Mouse (Mus musculus) embryonic facial prominence, embryonic 15.5 days (tissue): ENCODE results near the gene Epha3. TPM values are rescaled to one million over a fixed set of nuclear protein-coding genes. Genes with fewer than 3 reads are reported as not detected.

Experiments used
- ATAC-seq: fragments of 200-750 bp; cut with Nextera tagmentation; 2 replicates; pipeline ENCODE4 v1.8.0; 2017; ENCODE audit warnings: low read depth, moderate TSS enrichment; ENCODE audit not compliant: insufficient number of reproducible peaks, low FRiP score, low TSS enrichment
- H3K27ac ChIP-seq: fragments of 300-500 bp; sonication (generic); replicated peaks from 2 replicates; pipeline ENCODE4 v1.5.1; 2015; ENCODE audit warnings: mild to moderate bottlenecking, inconsistent platforms
- H3K27me3 ChIP-seq: fragments of 300-500 bp; sonication (generic); 2 replicates; pipeline ENCODE4 v1.6.1; 2015; ENCODE audit warnings: inconsistent platforms
- H3K36me3 ChIP-seq: fragments of 300-500 bp; sonication (generic); 2 replicates; pipeline ENCODE4 v1.6.1; 2015; ENCODE audit warnings: mild to moderate bottlenecking, inconsistent platforms
- H3K4me1 ChIP-seq: fragments of 300-500 bp; sonication (generic); 2 replicates; pipeline ENCODE4 v1.6.1; 2015; ENCODE audit warnings: inconsistent platforms
- H3K4me2 ChIP-seq: fragments of 300-500 bp; sonication (generic); replicated peaks from 2 replicates; pipeline ENCODE4 v1.6.1; 2015; ENCODE audit warnings: mild to moderate bottlenecking, inconsistent platforms
- H3K4me3 ChIP-seq: fragments of 300-500 bp; sonication (generic); replicated peaks from 2 replicates; pipeline ENCODE4 v1.5.1; 2015; ENCODE audit warnings: mild to moderate bottlenecking, inconsistent platforms
- H3K9ac ChIP-seq: fragments of 300-500 bp; sonication (generic); 2 replicates; pipeline ENCODE4 v1.6.1; 2015; ENCODE audit warnings: inconsistent platforms
- H3K9me3 ChIP-seq: fragments of 300-500 bp; sonication (generic); replicated peaks from 2 replicates; pipeline ENCODE4 v1.6.1; 2016; ENCODE audit warnings: inconsistent platforms
- WGBS: fragments of 180-500 bp; shearing (Covaris S2); methylation state at CpG from one replicate; pipeline ENCODE4 v1.1.7; 2015; 5-methylcytosine and 5-hydroxymethylcytosine counted together
- polyA plus RNA-seq: library from polyadenylated mRNA; unstranded; fragments of >200 nt; fragmentation: Nextera tagmentation; extraction: Ambion mirVana; gene quantifications from 2 replicates; pipeline ENCODE4 v1.2.1, GENCODE M21; 2015

Gene Epha3
- polyA plus RNA-seq, 1 experiment from 2014 or later, result 57.4 TPM

- Histone ChIP-seq H3K27me3 (no peaks in the 10 kb centered on the region), H3K4me1 (no peaks in the 10 kb centered on the region), H3K9ac (no peak overlapping the region), H3K27ac (no peak overlapping the region), H3K9me3 (no peaks in the 10 kb centered on the region), H3K4me2 (no peak overlapping the region), H3K4me3 (no peak overlapping the region), H3K36me3 (no peaks in the 10 kb centered on the region)
- ATAC-seq, result no peak
- 67% methylated on average over 1 of the region's 1 CpGs for WGBS
Measured at GRCm38 (mm10) chr16:63719235-63719634, 144.7 kb downstream of the Epha3 start.

GRCm38 (mm10) chr16:63717317-63717716, 146.7 kb downstream of the Epha3 start:
- no peaks in the 10 kb centered on the region for H3K9me3 ChIP-seq
- no peaks in the 10 kb centered on the region for H3K4me1 ChIP-seq
- H3K4me2 ChIP-seq, result no peak overlapping the region
- WGBS, result 59% methylated on average over 4 of the region's 4 CpGs
- H3K27ac ChIP-seq, result no peak overlapping the region
- H3K9ac ChIP-seq, result no peak overlapping the region
- no peak for ATAC-seq
- H3K4me3 ChIP-seq, result no peak overlapping the region
- no peaks in the 10 kb centered on the region for H3K36me3 ChIP-seq
- no peaks in the 10 kb centered on the region for H3K27me3 ChIP-seq

- no peaks in the 10 kb centered on the region for H3K4me1 ChIP-seq
- no peaks in the 10 kb centered on the region for H3K27me3 ChIP-seq
- H3K27ac ChIP-seq, result 0 out of 2 replicates have a peak overlapping the region, but pooled peaks have one; percentile 12
- H3K4me3 ChIP-seq, result no peak overlapping the region
- no peak overlapping the region for H3K9ac ChIP-seq
- 56% methylated on average over 17 of the region's 17 CpGs for WGBS
- H3K4me2 ChIP-seq, result no peak overlapping the region
- H3K36me3 ChIP-seq, result no peaks in the 10 kb centered on the region
- no peak for ATAC-seq
- no peaks in the 10 kb centered on the region for H3K9me3 ChIP-seq
Measured at GRCm38 (mm10) chr16:63706912-63707868, 156.8 kb downstream of the Epha3 start.

- peaks cover 3% of the 10 kb centered on the region; the same call in 1 of the 2 replicates for H3K4me1 ChIP-seq
- H3K36me3 ChIP-seq, result no peaks in the 10 kb centered on the region
- 71% methylated on average over 3 of the region's 3 CpGs for WGBS
- no peak overlapping the region for H3K4me2 ChIP-seq
- no peak overlapping the region for H3K9ac ChIP-seq
- no peak for ATAC-seq
- H3K4me3 ChIP-seq, result no peak overlapping the region
- no peaks in the 10 kb centered on the region for H3K27me3 ChIP-seq
- no peak overlapping the region for H3K27ac ChIP-seq
- no peaks in the 10 kb centered on the region for H3K9me3 ChIP-seq
Measured at GRCm38 (mm10) chr16:63689371-63689770, 174.6 kb downstream of the Epha3 start.

- Histone ChIP-seq H3K4me2 (no peak overlapping the region), H3K27ac (no peak overlapping the region), H3K9me3 (no peaks in the 10 kb centered on the region), H3K4me1 (peaks cover 3% of the 10 kb centered on the region; the same call in 1 of the 2 replicates), H3K9ac (no peak overlapping the region), H3K4me3 (no peak overlapping the region), H3K27me3 (no peaks in the 10 kb centered on the region), H3K36me3 (no peaks in the 10 kb centered on the region)
- ATAC-seq, result no peak
- 64% methylated on average over 4 of the region's 4 CpGs for WGBS
Measured at GRCm38 (mm10) chr16:63684211-63684610, 179.8 kb downstream of the Epha3 start.

GRCm38 (mm10) chr16:63674426-63674825, 189.5 kb downstream of the Epha3 start:
- no peak for ATAC-seq
- Histone ChIP-seq H3K4me1 (no peaks in the 10 kb centered on the region), H3K27me3 (no peaks in the 10 kb centered on the region)

GRCm38 (mm10) chr16:63673236-63673840, 190.6 kb downstream of the Epha3 start:
- WGBS, result 73% methylated on average over 9 of the region's 9 CpGs
- Histone ChIP-seq H3K4me2 (no peak overlapping the region), H3K9me3 (no peaks in the 10 kb centered on the region), H3K4me1 (no peaks in the 10 kb centered on the region), H3K27me3 (no peaks in the 10 kb centered on the region), H3K27ac (no peak overlapping the region), H3K4me3 (no peak overlapping the region), H3K9ac (no peak overlapping the region), H3K36me3 (no peaks in the 10 kb centered on the region)
- ATAC-seq, result no peak

More at GRCm38 (mm10) chr16:63674426-63674825, 189.5 kb downstream of the Epha3 start:
- Histone ChIP-seq H3K27ac (no peak overlapping the region), H3K4me3 (no peak overlapping the region), H3K4me2 (no peak overlapping the region), H3K9me3 (no peaks in the 10 kb centered on the region), H3K9ac (no peak overlapping the region), H3K36me3 (no peaks in the 10 kb centered on the region)
- 60% methylated on average over 1 of the region's 1 CpGs for WGBS

- ATAC-seq, result no peak
Measured at GRCm38 (mm10) chr16:63665897-63666464, 198.0 kb downstream of the Epha3 start.

GRCm38 (mm10) chr16:63658302-63658974, 205.5 kb downstream of the Epha3 start:
- Histone ChIP-seq H3K4me2 (no peak overlapping the region), H3K27ac (no peak overlapping the region), H3K36me3 (no peaks in the 10 kb centered on the region), H3K4me1 (0 out of 2 replicates have a peak, but pooled peaks cover 5% of the 10 kb centered on the region), H3K27me3 (no peaks in the 10 kb centered on the region), H3K4me3 (no peak overlapping the region), H3K9me3 (no peaks in the 10 kb centered on the region), H3K9ac (no peak overlapping the region)
- WGBS, result 30% methylated on average over 4 of the region's 4 CpGs
- no peak for ATAC-seq

More at GRCm38 (mm10) chr16:63665897-63666464, 198.0 kb downstream of the Epha3 start:
- Histone ChIP-seq H3K36me3 (no peaks in the 10 kb centered on the region), H3K9me3 (no peaks in the 10 kb centered on the region), H3K27ac (no peak overlapping the region), H3K4me3 (no peak overlapping the region), H3K4me1 (no peaks in the 10 kb centered on the region), H3K4me2 (no peak overlapping the region), H3K9ac (no peak overlapping the region), H3K27me3 (no peaks in the 10 kb centered on the region)
- WGBS, result 34% methylated on average over 3 of the region's 3 CpGs

GRCm38 (mm10) chr16:63657743-63658142, 206.2 kb downstream of the Epha3 start:
- Histone ChIP-seq H3K4me3 (no peak overlapping the region), H3K27me3 (no peaks in the 10 kb centered on the region), H3K9me3 (no peaks in the 10 kb centered on the region), H3K27ac (no peak overlapping the region), H3K4me2 (no peak overlapping the region), H3K4me1 (0 out of 2 replicates have a peak, but pooled peaks cover 5% of the 10 kb centered on the region), H3K36me3 (no peaks in the 10 kb centered on the region), H3K9ac (no peak overlapping the region)
- 31% methylated on average over 2 of the region's 2 CpGs for WGBS
- no peak for ATAC-seq
